In genomic region chr4:41071500-41072429, GRCm38 (mm10) we compare ENCODE assay signal across 22 mouse cellular contexts. TPM values are rescaled to one million over a fixed set of nuclear protein-coding genes. Genes with fewer than 3 reads are reported as not detected.
A peak's percentile ranks its signal among the peaks of the same experiment; 100 is the strongest.
DNase-seq lines count a peak whose midpoint lies in the region; ATAC-seq and TF ChIP-seq lines count a peak whose summit lies in the region.
"Had no signal": no experiment of that assay in that cellular context is flagged by ENCODE, and none has a peak within 500 bp of the region (broad histone marks: within the 10 kb centered on the region; RNA-seq: fewer than 3 reads in every experiment).

No protein-coding gene starts in this region.

- DNase-seq in midbrain, embryonic 14.5 days: peak; percentile 18
- peak; percentile 59 for DNase-seq in brain, adult 2 months (ENCODE audit: low read depth, low spot score)
- DNase-seq in cerebellum, adult 9-11 months: peak; percentile 30
- DNase-seq in limb, embryonic 14.5 days (ENCODE audit: low spot score): peak; percentile 59
- DNase-seq in urinary bladder, postnatal 4 days (ENCODE audit: low spot score in 2 of 2): no peak
- no peak for DNase-seq in left cerebral cortex, adult 2 months (ENCODE audit: extremely low spot score in 1 of 2, low spot score in 2 of 2)
- DNase-seq: adrenal gland, postnatal 25 days; heart, postnatal 36 days; layer of hippocampus, postnatal 36 days had no signal

- no peaks in the 10 kb centered on the region for H3K4me1 ChIP-seq in midbrain, embryonic 14.5 days (ENCODE audit: control insufficient read depth, insufficient read depth, low read length)
- H3K4me1 ChIP-seq in midbrain, embryonic 15.5 days: no peaks in the 10 kb centered on the region
- no peaks in the 10 kb centered on the region for H3K4me1 ChIP-seq in limb, embryonic 14.5 days (ENCODE audit: control insufficient read depth, insufficient read depth, low read length)
- H3K4me1 ChIP-seq: heart, embryonic 13.5 days; neural tube, embryonic 12.5 days had no signal

- H3K9ac ChIP-seq in midbrain, embryonic 14.5 days (replicated peaks; ENCODE audit: low read length): no peak overlapping the region
- H3K9ac ChIP-seq in midbrain, embryonic 15.5 days: no peak overlapping the region
- no peak overlapping the region for H3K9ac ChIP-seq in limb, embryonic 14.5 days (ENCODE audit: low read depth, low read length, severe bottlenecking)
- H3K9ac ChIP-seq: forebrain, embryonic 13.5 days; heart, embryonic 13.5 days; liver, embryonic 14.5 days; neural tube, embryonic 12.5 days had no signal

- H3K9me3 ChIP-seq in midbrain, embryonic 14.5 days (ENCODE audit: control insufficient read depth, low read length): no peaks in the 10 kb centered on the region
- no peaks in the 10 kb centered on the region for H3K9me3 ChIP-seq in midbrain, embryonic 15.5 days
- no peaks in the 10 kb centered on the region for H3K9me3 ChIP-seq in limb, embryonic 14.5 days (ENCODE audit: control insufficient read depth, low read length)
- H3K9me3 ChIP-seq: forebrain, embryonic 13.5 days; heart, embryonic 13.5 days; neural tube, embryonic 12.5 days had no signal

- H3K27me3 ChIP-seq in midbrain, embryonic 14.5 days (ENCODE audit: control insufficient read depth, insufficient read depth, low read length): no peaks in the 10 kb centered on the region
- no peaks in the 10 kb centered on the region for H3K27me3 ChIP-seq in midbrain, embryonic 15.5 days (replicated peaks)
- H3K27me3 ChIP-seq in limb, embryonic 14.5 days (ENCODE audit: control insufficient read depth, insufficient read depth, low read length): no peaks in the 10 kb centered on the region
- H3K27me3 ChIP-seq: forebrain, embryonic 13.5 days; neural tube, embryonic 12.5 days had no signal

- no peaks in the 10 kb centered on the region for H3K36me3 ChIP-seq in midbrain, embryonic 14.5 days (ENCODE audit: control insufficient read depth, insufficient read depth, low read length)
- H3K36me3 ChIP-seq in midbrain, embryonic 15.5 days (replicated peaks): no peaks in the 10 kb centered on the region
- H3K36me3 ChIP-seq in limb, embryonic 14.5 days (ENCODE audit: control insufficient read depth, insufficient read depth, low read length): no peaks in the 10 kb centered on the region
- H3K36me3 ChIP-seq: heart, embryonic 13.5 days; neural tube, embryonic 12.5 days had no signal

- WGBS in midbrain, embryonic 14.5 days: 76% methylated on average over 14 of the region's 14 CpGs
- WGBS in midbrain, embryonic 15.5 days: 75% methylated on average over 14 of the region's 14 CpGs
- 52% methylated on average over 14 of the region's 14 CpGs for WGBS in limb, embryonic 14.5 days

- no peak overlapping the region for H3K4me2 ChIP-seq in midbrain, embryonic 14.5 days (ENCODE audit: low read length)
- H3K4me2 ChIP-seq in midbrain, embryonic 15.5 days: no peak overlapping the region
- H3K4me2 ChIP-seq in limb, embryonic 14.5 days (replicated peaks; ENCODE audit: low read depth, low read length, severe bottlenecking): no peak overlapping the region
- H3K4me2 ChIP-seq: forebrain, embryonic 13.5 days; heart, embryonic 13.5 days; neural tube, embryonic 12.5 days had no signal

- no peak overlapping the region for H3K4me3 ChIP-seq in midbrain, embryonic 14.5 days (replicated peaks; ENCODE audit: low read depth, low read length)
- no peak overlapping the region for H3K4me3 ChIP-seq in midbrain, embryonic 15.5 days
- H3K4me3 ChIP-seq in limb, embryonic 14.5 days (replicated peaks; ENCODE audit: low read length): no peak overlapping the region
- H3K4me3 ChIP-seq in left cerebral cortex, adult 2 months: no peak overlapping the region
- H3K4me3 ChIP-seq: forebrain, embryonic 13.5 days; heart, embryonic 13.5 days; neural tube, embryonic 12.5 days had no signal

- no peak for TF ChIP-seq POLR2A in limb, embryonic 14.5 days (IDR thresholded peaks at IDR 0.05; ENCODE audit: borderline replicate concordance, extremely low read depth, insufficient read depth, insufficient read length)

- intact Hi-C loops in left cerebral cortex, adult 2 months (cut with DNase I): no loop called here

- no peak overlapping the region for H3K27ac ChIP-seq in midbrain, embryonic 14.5 days (replicated peaks; ENCODE audit: low read depth, low read length)
- no peak overlapping the region for H3K27ac ChIP-seq in midbrain, embryonic 15.5 days
- H3K27ac ChIP-seq in limb, embryonic 14.5 days (replicated peaks; ENCODE audit: low read depth, low read length): no peak overlapping the region
- no peak overlapping the region for H3K27ac ChIP-seq in left cerebral cortex, adult 2 months
- H3K27ac ChIP-seq: forebrain, embryonic 13.5 days; heart, embryonic 13.5 days; liver, embryonic 14.5 days; neural tube, embryonic 12.5 days; stomach, postnatal 0 days had no signal

- TF ChIP-seq CTCF in left cerebral cortex, adult 2 months (IDR thresholded peaks at IDR 0.05): no peak

- no peak for ATAC-seq in midbrain, embryonic 14.5 days (ENCODE audit: low FRiP score, low TSS enrichment)
- no peak for ATAC-seq in midbrain, embryonic 15.5 days (replicated peaks)
- ATAC-seq in limb, embryonic 14.5 days (ENCODE audit: low FRiP score, low read depth): no peak
- ATAC-seq: CD4-positive, CD25-positive, alpha-beta regulatory T cell, adult 4 months; forebrain, embryonic 13.5 days; lung, postnatal 0 days had no signal

RNA-seq across cellular contexts. Expression of gene Aqp7, which starts 23.8 kb away (rescaled TPM):
- polyA plus RNA-seq in midbrain, embryonic 14.5 days (2014; fragmentation: Nextera tagmentation; extraction: Ambion mirVana): 0.16 TPM in 1 of 2 replicates, not detected in the other
- not detected in 2 replicates for polyA plus RNA-seq in midbrain, embryonic 15.5 days (2015; fragmentation: Nextera tagmentation; extraction: Ambion mirVana)
- 0.09 and 0.13 TPM in 2 replicates for polyA plus RNA-seq in limb, embryonic 14.5 days (2012; rRNA removed)
- polyA plus RNA-seq in limb, embryonic 14.5 days (2014; fragmentation: Nextera tagmentation; extraction: Ambion mirVana): 0.18 TPM in 1 of 2 replicates, not detected in the other
- total RNA-seq in left cerebral cortex, adult 2 months (2021): not detected
- total RNA-seq: granulocyte monocyte progenitor cell, adult 5-6 weeks; layer of hippocampus, postnatal 36 days; left cerebral cortex, postnatal 36 days; megakaryocyte, adult 5-6 weeks; monocyte, adult 5-6 weeks had no signal
- polyA plus RNA-seq: CD4-positive, CD25-positive, alpha-beta regulatory T cell, adult 4 months; forebrain, embryonic 13.5 days; heart, embryonic 13.5 days; neural tube, embryonic 12.5 days had no signal

RNA-seq across cellular contexts. Expression of gene Aqp3, which starts 26.2 kb away (rescaled TPM):
- 0.22 TPM in 1 of 2 replicates, not detected in the other for polyA plus RNA-seq in midbrain, embryonic 14.5 days (2014; fragmentation: Nextera tagmentation; extraction: Ambion mirVana)
- 0.15 and 0.58 TPM in 2 replicates for polyA plus RNA-seq in midbrain, embryonic 15.5 days (2015; fragmentation: Nextera tagmentation; extraction: Ambion mirVana)
- 56.2 and 72.9 TPM in 2 replicates for polyA plus RNA-seq in limb, embryonic 14.5 days (2012; rRNA removed)
- 31.5 and 36.6 TPM in 2 replicates for polyA plus RNA-seq in limb, embryonic 14.5 days (2014; fragmentation: Nextera tagmentation; extraction: Ambion mirVana)
- not detected for total RNA-seq in left cerebral cortex, adult 2 months (2021)
- total RNA-seq: adrenal gland, postnatal 25 days; gastrocnemius, adult 18-20 months; granulocyte monocyte progenitor cell, adult 5-6 weeks; heart, postnatal 36 days; layer of hippocampus, postnatal 36 days; left cerebral cortex, postnatal 36 days had no signal
- polyA plus RNA-seq: forebrain, embryonic 13.5 days had no signal

RNA-seq across cellular contexts. Expression of gene Nol6, which starts 52.5 kb away (rescaled TPM):
- polyA plus RNA-seq in midbrain, embryonic 14.5 days (2014; fragmentation: Nextera tagmentation; extraction: Ambion mirVana): 35.7 and 38.1 TPM in 2 replicates
- polyA plus RNA-seq in midbrain, embryonic 15.5 days (2015; fragmentation: Nextera tagmentation; extraction: Ambion mirVana): 40.9 and 41.1 TPM in 2 replicates
- polyA plus RNA-seq in limb, embryonic 14.5 days (2012; rRNA removed): 39.1 and 47.7 TPM in 2 replicates
- 29.2 and 30.7 TPM in 2 replicates for polyA plus RNA-seq in limb, embryonic 14.5 days (2014; fragmentation: Nextera tagmentation; extraction: Ambion mirVana)
- total RNA-seq in left cerebral cortex, adult 2 months (2021): 10 to 100 TPM; 91.4 to 97.4 TPM

Comparison
In these comparisons a context has a peak if more than half of its experiments do, and no peak if none do; other contexts are left out.
1. DNase-seq: peak in midbrain, embryonic 14.5 days (single experiment), brain, adult 2 months (single experiment), cerebellum, adult 9-11 months (single experiment) and limb, embryonic 14.5 days (single experiment); none in urinary bladder, postnatal 4 days (0 of 2) and left cerebral cortex, adult 2 months (0 of 2).
2. RNA of gene Aqp3, which starts 26.2 kb away (polyA plus RNA-seq): 31.5 to 72.9 TPM in limb, embryonic 14.5 days; 0.15 to 0.58 TPM in midbrain, embryonic 15.5 days and 0.22 TPM in midbrain, embryonic 14.5 days; every median in the first group is over 10 times any median in the second.